Mouse (Mus musculus) forebrain, embryonic 10.5 days (tissue): ENCODE measurements at regions not wholly inside any gene's neighbourhood (a gene's known extent, or its start where the extent isn't known, plus 50 kb on each side); places are given as distances from the start of the nearest gene placed in this dataset.
"Not testable (repeated sequence)": the region's sequence is repeated elsewhere in the genome, so short reads cannot be mapped to it uniquely, and the experiment has no call there.

Experiments used
- DNase-seq: peaks from one replicate; pipeline ENCODE4 v3.0.0-alpha.2; 2017; ENCODE audit warnings: low spot score; ENCODE audit errors: extremely low spot score
- H3K27ac ChIP-seq: fragments of 300-500 bp; sonication (generic); 2 replicates; pipeline ENCODE4 v1.5.1; 2016; ENCODE audit warnings: mild to moderate bottlenecking
- H3K27me3 ChIP-seq: fragments of 300-500 bp; sonication (generic); 2 replicates; pipeline ENCODE4 v1.6.1; 2016; ENCODE audit warnings: mild to moderate bottlenecking; ENCODE audit not compliant: poor library complexity, severe bottlenecking
- H3K36me3 ChIP-seq: fragments of 300-500 bp; sonication (generic); replicated peaks from 2 replicates; pipeline ENCODE4 v1.6.1; 2016; ENCODE audit warnings: mild to moderate bottlenecking, moderate library complexity
- H3K4me1 ChIP-seq: fragments of 300-500 bp; sonication (generic); 2 replicates; pipeline ENCODE4 v1.6.1; 2016
- H3K4me3 ChIP-seq: fragments of 300-500 bp; sonication (generic); 2 replicates; pipeline ENCODE4 v1.5.1; 2016; ENCODE audit warnings: mild to moderate bottlenecking, moderate library complexity
- H3K9me3 ChIP-seq: fragments of 300-500 bp; sonication (generic); 2 replicates; pipeline ENCODE4 v1.6.1; 2016; ENCODE audit warnings: mild to moderate bottlenecking, moderate library complexity
- WGBS: fragments of 180-500 bp; shearing (Covaris S2); methylation state at CpG from one replicate; pipeline ENCODE4 v1.1.7; 2016; 5-methylcytosine and 5-hydroxymethylcytosine counted together

- 85% methylated on average over 5 of the region's 5 CpGs for WGBS
- Histone ChIP-seq H3K27ac (no peak overlapping the region), H3K9me3 (no peaks in the 10 kb centered on the region), H3K4me1 (no peaks in the 10 kb centered on the region), H3K36me3 (no peaks in the 10 kb centered on the region), H3K4me3 (no peak overlapping the region), H3K27me3 (no peaks in the 10 kb centered on the region)
- DNase-seq: no peak
These were observed 76.2 kb upstream of the Top1 start for GRCm38 (mm10) chr2:160569496-160569895.

GRCm38 (mm10) chr2:160578384-160579320 lies 67.0 kb upstream of the Top1 start:
- Histone ChIP-seq H3K36me3 (no peaks in the 10 kb centered on the region), H3K9me3 (no peaks in the 10 kb centered on the region), H3K27ac (no peak overlapping the region), H3K4me1 (peaks cover 22% of the 10 kb centered on the region), H3K4me3 (0 out of 2 replicates have a peak overlapping the region, but pooled peaks have one; percentile 12), H3K27me3 (peaks cover 59% of the 10 kb centered on the region)
- 7% methylated on average over 17 of the region's 17 CpGs for WGBS
- DNase-seq: peak; percentile 83

- H3K27me3 ChIP-seq: peaks cover 66% of the 10 kb centered on the region
- H3K36me3 ChIP-seq: no peaks in the 10 kb centered on the region
- peaks cover 38% of the 10 kb centered on the region for H3K4me1 ChIP-seq
- no peak overlapping the region for H3K27ac ChIP-seq
- DNase-seq: no peak
- no peak overlapping the region for H3K4me3 ChIP-seq
- no peaks in the 10 kb centered on the region for H3K9me3 ChIP-seq
- 20% methylated on average over 9 of the region's 9 CpGs for WGBS
These were observed 65.4 kb upstream of the Top1 start for GRCm38 (mm10) chr2:160580250-160580649.

- no peak for DNase-seq
- H3K4me3 ChIP-seq: 0 out of 2 replicates have a peak overlapping the region, but pooled peaks have one; percentile 3
These were observed 64.7 kb upstream of the Top1 start for GRCm38 (mm10) chr2:160581029-160581428.

GRCm38 (mm10) chr2:160583034-160583433 lies 62.7 kb upstream of the Top1 start:
- H3K36me3 ChIP-seq, DNase-seq, H3K27ac ChIP-seq, H3K9me3 ChIP-seq, H3K4me3 ChIP-seq: not testable (repeated sequence)
- 97% methylated on average over 19 of the region's 19 CpGs for WGBS
- Histone ChIP-seq H3K27me3 (peaks cover 57% of the 10 kb centered on the region), H3K4me1 (peaks cover 40% of the 10 kb centered on the region)

More at GRCm38 (mm10) chr2:160581029-160581428, 64.7 kb upstream of the Top1 start:
- Histone ChIP-seq H3K27ac (no peak overlapping the region), H3K36me3 (no peaks in the 10 kb centered on the region), H3K4me1 (peaks cover 40% of the 10 kb centered on the region), H3K27me3 (peaks cover 68% of the 10 kb centered on the region), H3K9me3 (no peaks in the 10 kb centered on the region)
- 5% methylated on average over 9 of the region's 9 CpGs for WGBS

GRCm38 (mm10) chr2:160583506-160583905 lies 62.2 kb upstream of the Top1 start:
- Histone ChIP-seq H3K4me1 (peaks cover 40% of the 10 kb centered on the region), H3K9me3 (no peaks in the 10 kb centered on the region), H3K27ac (no peak overlapping the region), H3K27me3 (peaks cover 52% of the 10 kb centered on the region), H3K4me3 (no peak overlapping the region), H3K36me3 (no peaks in the 10 kb centered on the region)
- no peak for DNase-seq
- WGBS: 72% methylated on average over 6 of the region's 6 CpGs

- WGBS: 48% methylated on average over 9 of the region's 9 CpGs
- Histone ChIP-seq H3K27me3 (peaks cover 41% of the 10 kb centered on the region), H3K9me3 (no peaks in the 10 kb centered on the region), H3K36me3 (no peaks in the 10 kb centered on the region), H3K4me3 (no peak overlapping the region), H3K4me1 (peaks cover 38% of the 10 kb centered on the region), H3K27ac (0 out of 2 replicates have a peak overlapping the region, but pooled peaks have one; percentile 25)
- DNase-seq: no peak
These were observed 61.1 kb upstream of the Top1 start for GRCm38 (mm10) chr2:160584568-160584967.

GRCm38 (mm10) chr2:160587015-160587835 lies 58.5 kb upstream of the Top1 start:
- H3K9me3 ChIP-seq: no peaks in the 10 kb centered on the region
- H3K4me1 ChIP-seq: peaks cover 39% of the 10 kb centered on the region
- no peak overlapping the region for H3K4me3 ChIP-seq
- no peak overlapping the region for H3K27ac ChIP-seq
- DNase-seq: no peak
- H3K27me3 ChIP-seq: peaks cover 33% of the 10 kb centered on the region
- no peaks in the 10 kb centered on the region for H3K36me3 ChIP-seq
- 90% methylated on average over 9 of the region's 9 CpGs for WGBS

GRCm38 (mm10) chr2:160588401-160588800 lies 57.3 kb upstream of the Top1 start:
- no peak overlapping the region for H3K27ac ChIP-seq
- no peaks in the 10 kb centered on the region for H3K9me3 ChIP-seq
- 86% methylated on average over 9 of the region's 9 CpGs for WGBS
- peaks cover 38% of the 10 kb centered on the region for H3K4me1 ChIP-seq
- peaks cover 36% of the 10 kb centered on the region for H3K27me3 ChIP-seq
- DNase-seq: no peak
- no peaks in the 10 kb centered on the region for H3K36me3 ChIP-seq
- no peak overlapping the region for H3K4me3 ChIP-seq

- Histone ChIP-seq H3K4me1 (peaks cover 19% of the 10 kb centered on the region), H3K4me3 (peak overlapping the region; percentile 16; the same call in 1 of the 2 replicates), H3K36me3 (no peaks in the 10 kb centered on the region), H3K9me3 (no peaks in the 10 kb centered on the region), H3K27me3 (peaks cover 28% of the 10 kb centered on the region), H3K27ac (peak overlapping the region; percentile 71)
- DNase-seq: peak; percentile 35
- 40% methylated on average over 13 of the region's 13 CpGs for WGBS
These were observed 55.3 kb upstream of the Top1 start for GRCm38 (mm10) chr2:160590209-160590910.

- H3K9me3 ChIP-seq: no peaks in the 10 kb centered on the region
- H3K4me3 ChIP-seq: no peak overlapping the region
- WGBS: 91% methylated on average over 18 of the region's 18 CpGs
- H3K4me1 ChIP-seq: peaks cover 18% of the 10 kb centered on the region
- no peak overlapping the region for H3K27ac ChIP-seq
- no peak for DNase-seq
- no peaks in the 10 kb centered on the region for H3K36me3 ChIP-seq
- peaks cover 18% of the 10 kb centered on the region for H3K27me3 ChIP-seq
These were observed 54.1 kb upstream of the Top1 start for GRCm38 (mm10) chr2:160591446-160592180.

GRCm38 (mm10) chr2:160593035-160593434 lies 52.7 kb upstream of the Top1 start:
- 2% methylated on average over 2 of the region's 2 CpGs for WGBS

More at GRCm38 (mm10) chr2:160593035-160593434, 52.7 kb upstream of the Top1 start:
- Histone ChIP-seq H3K36me3 (no peaks in the 10 kb centered on the region), H3K4me1 (peaks cover 18% of the 10 kb centered on the region), H3K27ac (no peak overlapping the region), H3K9me3 (no peaks in the 10 kb centered on the region), H3K27me3 (peaks cover 18% of the 10 kb centered on the region), H3K4me3 (no peak overlapping the region)
- DNase-seq: peak; percentile 76
